Mouse (Mus musculus) liver, embryonic 16.5 days (tissue): ENCODE measurements around the gene Olfr456. TPM values are rescaled to one million over a fixed set of nuclear protein-coding genes. Genes with fewer than 3 reads are reported as not detected.
"Not testable (repeated sequence)": the region's sequence is repeated elsewhere in the genome, so short reads cannot be mapped to it uniquely, and the experiment has no call there.

Experiments used
- ATAC-seq: fragments of 200-750 bp; cut with Nextera tagmentation; 2 replicates; pipeline ENCODE4 v1.8.0; 2017; ENCODE audit warnings: low read depth, mild to moderate bottlenecking, moderate number of reproducible peaks, moderate library complexity
- H3K27ac ChIP-seq: fragments of 300-500 bp; sonication (generic); 2 replicates; pipeline ENCODE4 v1.5.1; 2014; ENCODE audit warnings: mild to moderate bottlenecking, low read length
- H3K27me3 ChIP-seq: fragments of 300-500 bp; sonication (generic); 2 replicates; pipeline ENCODE4 v1.6.1; 2014; ENCODE audit warnings: low read depth, low read length, mixed read lengths; ENCODE audit not compliant: control insufficient read depth, insufficient read depth
- H3K36me3 ChIP-seq: fragments of 300-500 bp; sonication (generic); 2 replicates; pipeline ENCODE4 v1.6.1; 2014; ENCODE audit warnings: mild to moderate bottlenecking; ENCODE audit not compliant: control insufficient read depth, insufficient read depth
- H3K4me1 ChIP-seq: fragments of 300-500 bp; sonication (generic); 2 replicates; pipeline ENCODE4 v1.6.1; 2014; ENCODE audit warnings: low read depth, low read length, mixed read lengths; ENCODE audit not compliant: control insufficient read depth
- H3K4me2 ChIP-seq: fragments of 300-500 bp; sonication (generic); 2 replicates; pipeline ENCODE4 v1.6.1; 2014; ENCODE audit warnings: low read depth, low read length, mixed read lengths
- H3K4me3 ChIP-seq: fragments of 300-500 bp; sonication (generic); 2 replicates; pipeline ENCODE4 v1.5.1; 2014; ENCODE audit warnings: low read depth, mild to moderate bottlenecking, low read length
- H3K9ac ChIP-seq: fragments of 300-500 bp; sonication (generic); 2 replicates; pipeline ENCODE4 v1.6.1; 2014; ENCODE audit warnings: low read depth, low read length
- H3K9me3 ChIP-seq: fragments of 300-500 bp; sonication (generic); replicated peaks from 2 replicates; pipeline ENCODE4 v1.6.1; 2016; ENCODE audit warnings: low read length; ENCODE audit not compliant: control insufficient read depth
- WGBS: fragments of 180-500 bp; shearing (Covaris S2); extraction: QIAGEN DNeasy Blood & Tissue Kit; methylation state at CpG from one replicate; pipeline ENCODE4 v1.1.7; 2014; ENCODE audit not compliant: insufficient replicate concordance; 5-methylcytosine and 5-hydroxymethylcytosine counted together
- polyA plus RNA-seq: library from polyadenylated mRNA; unstranded; fragments of >200 nt; fragmentation: Nextera tagmentation; extraction: Ambion mirVana; gene quantifications from 2 replicates; pipeline ENCODE4 v1.2.1, GENCODE M21; 2015

Olfr456 gene
- not detected in 2 replicates for polyA plus RNA-seq

DNA sequence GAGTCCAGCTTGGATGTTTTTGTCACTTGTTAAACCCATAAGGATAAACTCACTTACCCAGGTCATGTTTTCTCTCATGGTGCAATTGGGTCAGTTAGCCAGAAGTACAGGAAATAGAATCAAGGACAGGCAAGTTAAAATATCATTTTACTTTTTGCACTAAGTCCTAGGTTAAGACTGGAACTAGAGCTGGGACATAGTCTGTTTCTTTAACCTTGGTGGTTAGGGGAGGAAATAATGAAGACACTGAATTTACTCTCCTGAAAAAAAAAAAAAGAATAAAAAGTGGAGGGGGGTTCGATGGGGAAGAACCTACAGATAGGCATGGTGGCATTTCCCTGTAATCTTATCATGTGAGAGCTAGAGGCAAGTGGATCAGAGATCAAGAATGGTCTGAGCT lies at the start of gene Olfr456:
Olfr456 (minus strand) TSS at position 101 of the 400 bp plus-strand sequence.
- no peak within 1 kb of the TSS for H3K4me2 ChIP-seq
- no peak within 1 kb of the TSS for H3K4me3 ChIP-seq
- no peak for ATAC-seq
- no peak within 1 kb of the TSS for H3K27ac ChIP-seq
- H3K36me3 ChIP-seq, result no peaks in the 10 kb centered on the region
- no peak within 1 kb of the TSS for H3K9ac ChIP-seq
- 41% methylated on average over 1 of the region's 1 CpGs for WGBS
- H3K9me3 ChIP-seq, result no peaks in the 10 kb centered on the region
- no peaks in the 10 kb centered on the region for H3K4me1 ChIP-seq
- no peaks in the 10 kb centered on the region for H3K27me3 ChIP-seq

DNA sequence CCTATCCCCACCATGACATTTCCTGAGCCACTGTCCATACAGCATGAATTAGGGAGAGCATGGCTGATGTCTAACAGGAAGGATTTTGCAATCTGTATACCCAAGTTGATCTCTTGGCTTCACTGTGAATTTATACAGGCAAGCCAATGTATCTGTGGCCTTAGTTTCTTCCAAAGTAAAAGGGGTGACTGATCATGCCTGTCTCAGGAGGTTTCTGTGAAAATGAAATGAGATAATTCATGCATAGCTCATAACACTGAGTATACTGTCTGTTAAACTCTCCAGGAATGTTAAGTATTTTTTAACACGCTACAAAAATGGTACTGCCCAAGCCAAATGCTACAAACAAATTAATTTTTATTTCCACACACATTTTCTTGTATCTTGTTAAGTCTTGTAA lies 26.4 kb upstream of the Olfr456 start:
- H3K9ac ChIP-seq, result no peak overlapping the region
- H3K27ac ChIP-seq, result no peak overlapping the region
- H3K27me3 ChIP-seq, result no peaks in the 10 kb centered on the region
- no peaks in the 10 kb centered on the region for H3K36me3 ChIP-seq
- H3K4me2 ChIP-seq, result no peak overlapping the region
- WGBS, result 49% methylated on average over 1 of the region's 1 CpGs
- H3K9me3 ChIP-seq, result no peaks in the 10 kb centered on the region
- no peaks in the 10 kb centered on the region for H3K4me1 ChIP-seq
- no peak for ATAC-seq
- no peak overlapping the region for H3K4me3 ChIP-seq

DNA sequence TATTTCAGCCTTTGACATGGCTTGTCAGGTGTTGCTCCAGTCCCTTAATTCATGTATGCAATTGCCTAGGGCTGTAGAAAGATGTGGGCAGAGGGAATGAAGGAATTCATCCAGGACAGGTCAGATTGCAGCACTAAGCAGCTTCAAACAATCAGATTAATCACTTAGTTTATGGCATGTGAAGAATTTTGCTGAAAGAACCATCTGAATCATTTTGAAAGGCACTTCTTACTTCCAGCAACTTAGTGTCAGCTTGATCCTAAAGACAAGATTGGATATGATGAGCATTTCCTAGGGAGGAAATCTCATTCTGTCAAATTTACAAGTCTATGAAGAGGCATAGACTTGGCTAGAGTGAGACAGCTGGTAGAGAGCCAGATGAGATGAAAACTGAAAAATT lies 22.3 kb upstream of the Olfr456 start:
- H3K36me3 ChIP-seq, result no peaks in the 10 kb centered on the region
- H3K9me3 ChIP-seq, result no peaks in the 10 kb centered on the region

DNA sequence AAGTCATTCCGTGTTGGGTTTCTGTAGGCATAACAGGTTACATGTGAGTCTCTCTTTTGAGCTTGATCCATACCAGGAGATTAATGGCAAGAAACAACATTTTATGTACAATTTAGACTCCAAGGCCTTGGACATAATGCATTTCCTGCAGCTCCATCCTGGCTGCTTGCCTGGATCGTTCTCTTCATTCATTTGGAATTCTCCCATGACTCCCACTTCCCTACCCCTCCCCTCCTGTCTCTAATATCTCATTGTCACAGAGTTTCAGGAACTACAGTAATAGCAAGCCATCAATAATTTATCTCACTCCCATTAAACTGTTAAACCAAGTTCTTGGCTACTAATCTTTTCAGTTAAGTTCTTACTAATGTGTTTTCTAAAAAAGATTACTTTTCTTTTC lies 16.5 kb upstream of the Olfr456 start:
- no peaks in the 10 kb centered on the region for H3K4me1 ChIP-seq
- H3K4me3 ChIP-seq, result no peak overlapping the region
- no peaks in the 10 kb centered on the region for H3K27me3 ChIP-seq
- no peaks in the 10 kb centered on the region for H3K9me3 ChIP-seq
- 63% methylated on average over 2 of the region's 2 CpGs for WGBS
- H3K4me2 ChIP-seq, result no peak overlapping the region
- no peak for ATAC-seq
- H3K27ac ChIP-seq, result no peak overlapping the region
- no peak overlapping the region for H3K9ac ChIP-seq
- H3K36me3 ChIP-seq, result no peaks in the 10 kb centered on the region

More for the DNA sequence above, 22.3 kb upstream of the Olfr456 start:
- ATAC-seq, result no peak
- H3K4me2 ChIP-seq, result no peak overlapping the region
- H3K9ac ChIP-seq, result no peak overlapping the region
- no peaks in the 10 kb centered on the region for H3K27me3 ChIP-seq
- no peak overlapping the region for H3K27ac ChIP-seq
- H3K4me3 ChIP-seq, result no peak overlapping the region
- H3K4me1 ChIP-seq, result no peaks in the 10 kb centered on the region

DNA sequence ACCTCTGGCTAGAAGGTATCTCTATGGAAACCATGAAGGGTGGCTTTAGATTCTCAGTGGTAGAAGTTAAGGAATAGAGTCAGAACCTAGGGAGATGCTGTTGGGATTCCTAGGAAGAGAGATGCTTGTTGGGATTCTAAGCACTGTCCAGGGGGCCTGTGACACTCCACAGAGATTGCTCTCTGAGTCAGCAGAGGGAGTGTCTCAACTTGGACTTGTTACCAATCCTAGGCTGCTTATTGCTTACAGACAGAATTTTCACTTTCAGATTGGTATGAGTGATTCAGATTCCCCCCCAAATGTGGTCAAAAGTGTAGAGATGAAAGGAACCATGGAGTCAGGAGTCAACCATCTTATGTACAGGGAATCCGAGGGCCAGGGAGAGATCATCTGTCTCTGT lies 2.7 kb upstream of the Olfr456 start:
- H3K4me3 ChIP-seq, result no peak overlapping the region
- no peak overlapping the region for H3K9ac ChIP-seq
- no peaks in the 10 kb centered on the region for H3K36me3 ChIP-seq
- no peaks in the 10 kb centered on the region for H3K27me3 ChIP-seq
- no peaks in the 10 kb centered on the region for H3K9me3 ChIP-seq
- WGBS, result 50% methylated on average over 1 of the region's 1 CpGs
- no peak overlapping the region for H3K4me2 ChIP-seq
- H3K27ac ChIP-seq, result no peak overlapping the region
- no peak for ATAC-seq
- H3K4me1 ChIP-seq, result no peaks in the 10 kb centered on the region

DNA sequence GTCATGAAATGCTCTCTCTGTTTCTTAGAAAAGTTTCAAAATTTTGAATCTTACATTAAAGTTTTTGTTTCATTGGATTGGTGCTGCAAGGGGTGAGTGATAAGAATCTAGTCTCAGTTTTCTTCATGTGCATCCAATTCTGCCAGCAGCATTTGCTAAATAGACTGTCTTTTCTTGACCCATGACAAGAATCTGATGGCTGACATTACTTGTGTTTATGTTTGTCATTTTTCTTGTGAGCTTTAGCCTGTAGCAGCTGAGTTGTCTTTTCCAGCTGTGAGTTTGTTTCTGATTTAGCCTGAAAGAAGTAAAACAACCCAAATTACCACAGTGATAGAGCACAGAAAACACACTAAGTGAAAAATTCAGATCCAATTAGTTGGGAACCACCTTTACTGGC lies 2.4 kb downstream of the Olfr456 start:
- no peak overlapping the region for H3K27ac ChIP-seq
- H3K27me3 ChIP-seq, result no peaks in the 10 kb centered on the region
- H3K36me3 ChIP-seq, result no peaks in the 10 kb centered on the region
- H3K4me1 ChIP-seq, result no peaks in the 10 kb centered on the region
- H3K9ac ChIP-seq, result no peak overlapping the region
- no peak overlapping the region for H3K4me2 ChIP-seq
- no peaks in the 10 kb centered on the region for H3K9me3 ChIP-seq
- ATAC-seq, result no peak
- H3K4me3 ChIP-seq, result no peak overlapping the region

DNA sequence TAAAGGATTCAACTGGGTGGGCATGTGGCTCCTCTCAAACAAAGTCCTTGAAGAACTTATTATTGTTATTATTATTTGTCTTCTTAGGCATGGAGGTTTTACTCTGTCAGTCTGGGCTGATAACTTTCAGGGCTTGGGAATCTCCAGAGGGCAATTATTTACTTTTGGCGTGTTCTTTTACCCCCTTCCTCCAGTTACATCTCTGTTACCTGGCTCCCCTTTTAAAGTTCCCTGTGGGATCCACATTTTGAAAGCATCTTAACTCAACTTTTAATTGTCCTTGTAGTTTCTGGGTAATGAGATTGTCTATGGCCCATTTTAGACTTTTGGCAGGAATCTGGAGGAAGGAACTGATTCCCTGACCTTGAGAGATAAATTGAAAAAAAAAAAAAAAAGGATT lies 10.8 kb downstream of the Olfr456 start, which contains the start of gene Olfr457:
Olfr457 (minus strand) TSS at position 101 of the 400 bp plus-strand sequence.
- H3K36me3 ChIP-seq, result no peaks in the 10 kb centered on the region
- WGBS, result 51% methylated on average over 1 of the region's 1 CpGs
- H3K4me1 ChIP-seq, result no peaks in the 10 kb centered on the region
- no peak within 1 kb of the TSS for H3K4me3 ChIP-seq
- H3K27ac ChIP-seq, result no peak within 1 kb of the TSS
- H3K9ac ChIP-seq, result no peak within 1 kb of the TSS
- H3K9me3 ChIP-seq, result no peaks in the 10 kb centered on the region
- H3K4me2 ChIP-seq, result no peak within 1 kb of the TSS
- no peaks in the 10 kb centered on the region for H3K27me3 ChIP-seq
- no peak for ATAC-seq

DNA sequence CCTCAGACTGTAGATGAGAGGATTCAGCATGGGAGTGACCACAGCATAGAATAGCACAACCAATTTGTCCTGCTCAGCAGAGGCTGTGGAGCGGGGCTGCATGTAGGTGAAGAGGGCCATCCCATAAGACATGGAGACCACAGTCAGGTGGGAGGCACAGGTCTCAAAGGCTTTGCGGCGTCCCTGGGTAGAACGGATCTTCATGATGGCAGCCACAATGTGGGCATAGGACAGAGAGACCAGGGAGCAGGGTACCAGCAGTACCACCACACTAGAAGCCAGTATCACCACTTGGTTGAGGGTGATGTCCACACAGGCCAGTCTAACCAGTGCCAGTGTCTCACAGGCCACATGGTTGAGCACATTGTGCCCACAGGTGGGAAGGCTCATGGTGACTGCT lies 15.7 kb downstream of the Olfr456 start:
- H3K9me3 ChIP-seq, H3K4me2 ChIP-seq, H3K4me3 ChIP-seq, H3K27me3 ChIP-seq, H3K9ac ChIP-seq, H3K4me1 ChIP-seq, H3K36me3 ChIP-seq, H3K27ac ChIP-seq, ATAC-seq: not testable (repeated sequence)
- WGBS, result 73% methylated on average over 4 of the region's 4 CpGs

DNA sequence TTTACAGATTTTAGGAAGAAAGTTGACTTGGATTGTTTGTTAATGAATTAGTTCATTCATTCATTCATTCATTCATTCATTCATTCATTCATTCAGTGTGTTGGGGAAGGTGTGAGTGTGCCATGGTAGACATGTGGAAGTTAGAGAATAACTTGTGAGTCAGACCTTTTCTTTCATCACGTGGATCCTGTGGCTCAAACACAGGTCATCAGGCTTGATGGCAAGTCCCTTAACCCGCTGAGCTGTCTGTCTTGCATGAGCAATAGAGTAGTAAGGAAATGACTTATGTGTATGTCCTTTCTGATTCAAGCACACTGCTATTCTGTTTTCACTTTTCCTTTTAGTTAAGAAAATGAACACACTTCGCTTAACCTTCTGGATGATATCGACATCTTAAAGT lies 16.5 kb downstream of the Olfr456 start:
- no peaks in the 10 kb centered on the region for H3K27me3 ChIP-seq
- H3K4me3 ChIP-seq, result no peak overlapping the region
- H3K9ac ChIP-seq, result no peak overlapping the region
- ATAC-seq, result no peak
- no peaks in the 10 kb centered on the region for H3K9me3 ChIP-seq
- no peaks in the 10 kb centered on the region for H3K4me1 ChIP-seq
- H3K4me2 ChIP-seq, result no peak overlapping the region
- H3K36me3 ChIP-seq, result no peaks in the 10 kb centered on the region
- 64% methylated on average over 4 of the region's 4 CpGs for WGBS
- H3K27ac ChIP-seq, result no peak overlapping the region

DNA sequence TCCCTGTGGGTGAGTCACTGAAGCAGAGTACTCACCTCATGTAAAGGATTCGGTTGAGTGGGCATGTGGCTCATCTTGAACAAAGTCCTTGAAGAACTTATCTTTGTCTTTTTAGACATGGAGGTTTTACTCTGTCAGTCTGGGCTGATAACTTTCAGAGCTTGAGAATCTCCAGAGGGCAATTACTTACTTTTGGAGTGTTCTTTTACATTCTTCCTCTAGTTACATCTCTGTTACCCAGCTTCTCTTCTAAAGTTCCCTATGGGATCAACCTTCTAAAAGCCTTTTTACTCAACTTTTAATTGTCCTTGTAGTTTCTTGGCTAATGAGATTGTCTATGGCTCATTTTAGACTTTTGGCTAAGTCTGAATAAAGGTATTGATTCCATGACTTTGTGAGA lies 21.9 kb downstream of the Olfr456 start, which contains the start of gene Olfr458:
Olfr458 (minus strand) TSS at position 101 of the 400 bp plus-strand sequence.
- no peak within 1 kb of the TSS for H3K4me3 ChIP-seq
- H3K27me3 ChIP-seq, result no peaks in the 10 kb centered on the region
- no peak within 1 kb of the TSS for H3K27ac ChIP-seq
- H3K9ac ChIP-seq, result no peak within 1 kb of the TSS
- H3K4me2 ChIP-seq, result no peak within 1 kb of the TSS
- WGBS, result 42% methylated on average over 1 of the region's 1 CpGs
- no peaks in the 10 kb centered on the region for H3K4me1 ChIP-seq
- H3K9me3 ChIP-seq, result no peaks in the 10 kb centered on the region
- no peaks in the 10 kb centered on the region for H3K36me3 ChIP-seq
- no peak for ATAC-seq
